In the genomic region with DNA sequence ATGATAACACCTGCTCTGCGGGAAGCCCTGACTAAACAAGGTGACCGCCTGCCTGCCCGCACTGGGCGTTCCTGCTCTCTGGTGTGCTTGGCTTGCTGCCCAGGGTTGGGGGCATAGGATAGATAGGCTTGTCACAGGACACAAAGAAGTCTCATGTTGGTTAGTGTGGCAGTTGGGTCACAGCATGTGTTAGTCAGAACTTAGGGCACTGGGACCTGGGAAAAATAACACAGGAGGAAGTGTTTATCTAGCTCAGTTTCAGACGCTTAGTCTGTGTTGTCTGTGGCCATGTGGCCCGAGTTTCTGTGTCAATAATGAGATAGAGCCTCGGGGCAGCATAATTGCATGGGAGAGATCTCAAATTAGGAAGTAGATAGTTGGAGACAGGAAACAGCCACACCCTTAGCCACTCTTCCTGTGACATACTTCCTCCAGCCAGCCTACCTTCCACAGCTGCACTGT, we compare ENCODE assay signal across 24 mouse cellular contexts. TPM values are rescaled to one million over a fixed set of nuclear protein-coding genes. Genes with fewer than 3 reads are reported as not detected.
DNase-seq lines count a peak whose midpoint lies in the region; ATAC-seq and TF ChIP-seq lines count a peak whose summit lies in the region.
"Had no signal": no experiment of that assay in that cellular context is flagged by ENCODE, and none has a peak within 500 bp of the region (broad histone marks: within the 10 kb centered on the region; RNA-seq: fewer than 3 reads in every experiment).

No protein-coding gene starts in this region.

- H3K36me3 ChIP-seq in liver, adult 2 months (ENCODE audit: control insufficient read depth, insufficient read depth, low read length), result peaks cover 20% of the 10 kb centered on the region
- H3K36me3 ChIP-seq in liver, embryonic 12.5 days, result peaks cover 95% of the 10 kb centered on the region

- H3K4me2 ChIP-seq in liver, embryonic 12.5 days, result no peak overlapping the region
- H3K4me2 ChIP-seq: forebrain, embryonic 15.5 days; hindbrain, embryonic 13.5 days; kidney, embryonic 15.5 days had no signal

- H3K79me2 ChIP-seq in liver, adult 2 months (ENCODE audit: control insufficient read depth, insufficient read depth, low read length), result no peaks in the 10 kb centered on the region

- WGBS in liver, adult 2 months, result 80% methylated on average over 7 of the region's 7 CpGs
- 51% methylated on average over 7 of the region's 7 CpGs for WGBS in liver, embryonic 12.5 days (ENCODE audit: insufficient replicate concordance)

- no peaks in the 10 kb centered on the region for H3K4me1 ChIP-seq in liver, adult 2 months (ENCODE audit: control insufficient read depth, insufficient read depth, low read length)
- no peaks in the 10 kb centered on the region for H3K4me1 ChIP-seq in liver, embryonic 12.5 days
- H3K4me1 ChIP-seq: embryonic facial prominence, embryonic 10.5 days; forebrain, embryonic 15.5 days; hindbrain, embryonic 13.5 days; kidney, embryonic 15.5 days had no signal

- intact Hi-C loops in heart, postnatal 10 days (cut with DNase I), result loop anchor here (10.0 kb wide), 1 partner anchor 1157 kb away; no protein-coding TSS in a partner anchor

- TF ChIP-seq CTCF in liver, adult 2 months (IDR thresholded peaks at IDR 0.05; ENCODE audit: low read depth, low read length), result no peak

- no peak overlapping the region for H3K9ac ChIP-seq in liver, adult 2 months (ENCODE audit: low read depth, low read length)
- H3K9ac ChIP-seq in liver, embryonic 12.5 days, result no peak overlapping the region
- H3K9ac ChIP-seq: forebrain, embryonic 15.5 days; hindbrain, embryonic 13.5 days; kidney, embryonic 15.5 days had no signal

- no peak overlapping the region for H3K4me3 ChIP-seq in liver, adult 2 months (ENCODE audit: insufficient read depth, low read depth, low read length)
- H3K4me3 ChIP-seq in liver, embryonic 12.5 days, result no peak overlapping the region
- H3K4me3 ChIP-seq: embryonic facial prominence, embryonic 10.5 days; erythroblast, embryonic 14.5 days; forebrain, embryonic 15.5 days; hindbrain, embryonic 13.5 days; kidney, embryonic 15.5 days; layer of hippocampus, adult 2 months had no signal

- H3K27me3 ChIP-seq in liver, adult 2 months (ENCODE audit: control insufficient read depth, insufficient read depth, low read length), result no peaks in the 10 kb centered on the region
- H3K27me3 ChIP-seq in liver, embryonic 12.5 days (replicated peaks), result no peaks in the 10 kb centered on the region
- H3K27me3 ChIP-seq: CH12.LX; forebrain, embryonic 15.5 days; hindbrain, embryonic 13.5 days; kidney, embryonic 15.5 days had no signal

- H3K27ac ChIP-seq in liver, adult 2 months (replicated peaks; ENCODE audit: insufficient read depth, low read depth, low read length), result 0 out of 2 replicates have a peak overlapping the region, but pooled peaks have one; percentile 4
- no peak overlapping the region for H3K27ac ChIP-seq in liver, embryonic 12.5 days
- H3K27ac ChIP-seq: embryonic facial prominence, embryonic 10.5 days; forebrain, embryonic 15.5 days; hindbrain, embryonic 13.5 days; kidney, embryonic 15.5 days; layer of hippocampus, adult 2 months had no signal

- no peak for ATAC-seq in liver, embryonic 12.5 days
- peak; percentile 84 for ATAC-seq in common myeloid progenitor, adult 5-6 weeks (replicated peaks; ENCODE audit: low read depth, poor library complexity, severe bottlenecking)
- peak; percentile 68 for ATAC-seq in monocyte, adult 5-6 weeks (replicated peaks; ENCODE audit: insufficient number of reproducible peaks, low FRiP score, low TSS enrichment, poor library complexity, severe bottlenecking)
- ATAC-seq: forebrain, embryonic 15.5 days had no signal

- 0 out of 2 replicates have a peak, but pooled peaks cover under 1% of the 10 kb centered on the region for H3K9me3 ChIP-seq in liver, embryonic 12.5 days (replicated peaks)
- H3K9me3 ChIP-seq: forebrain, embryonic 15.5 days; hindbrain, embryonic 13.5 days; kidney, embryonic 15.5 days had no signal

- peak; percentile 93 for DNase-seq in heart, adult 11 months
- no peak for DNase-seq in heart, postnatal 10 days
- DNase-seq in liver, adult 2 months (ENCODE audit: extremely low read depth, low read depth, low spot score), result no peak
- no peak for DNase-seq in kidney, postnatal 36 days
- DNase-seq in cerebellum, adult 9-11 months, result no peak
- DNase-seq: adrenal gland, postnatal 10 days; cerebellum, postnatal 10 days; gastrocnemius, postnatal 36 days; left cerebral cortex, postnatal 4 days; lung, adult 18-20 months; midbrain, embryonic 14.5 days; retina, postnatal 1 day; right cerebral cortex, postnatal 4 days; thymus, postnatal 4 days had no signal

- no peak for TF ChIP-seq POLR2A in liver, adult 2 months (IDR thresholded peaks at IDR 0.05; ENCODE audit: extremely low read depth, insufficient read depth, low read length)

RNA-seq across cellular contexts. Expression of gene Tyw1, which starts 22.6 kb away (rescaled TPM):
- total RNA-seq in heart, postnatal 10 days (2021), result 1 to 10 TPM; 9.4 to 9.5 TPM
- total RNA-seq in liver, adult 2 months (2014; rRNA removed), result 12.8 and 13.3 TPM in 2 replicates
- polyA plus RNA-seq in liver, adult 2 months (2012; rRNA removed), result 6.8 and 8.0 TPM in 2 replicates
- polyA plus RNA-seq in liver, embryonic 12.5 days (2016; fragmentation: Nextera tagmentation; extraction: Ambion mirVana), result 21.2 and 21.6 TPM in 2 replicates
- 35.8 and 43.0 TPM in 2 replicates for total RNA-seq in common myeloid progenitor, adult 5-6 weeks (2017)
- 16.3 to 34.8 TPM (median 16.7 TPM) in 3 replicates for total RNA-seq in monocyte, adult 5-6 weeks (2017)

RNA-seq across cellular contexts. Expression of gene Sbds, which starts 22.7 kb away (rescaled TPM):
- total RNA-seq in heart, postnatal 10 days (2021), result 10 to 100 TPM; 44.3 to 46.8 TPM
- total RNA-seq in liver, adult 2 months (2014; rRNA removed), result 36.9 and 42.5 TPM in 2 replicates
- 25.9 and 29.4 TPM in 2 replicates for polyA plus RNA-seq in liver, adult 2 months (2012; rRNA removed)
- polyA plus RNA-seq in liver, embryonic 12.5 days (2016; fragmentation: Nextera tagmentation; extraction: Ambion mirVana), result 64.5 and 68.1 TPM in 2 replicates
- 107 and 134 TPM in 2 replicates for total RNA-seq in common myeloid progenitor, adult 5-6 weeks (2017)
- 123 to 159 TPM (median 156 TPM) in 3 replicates for total RNA-seq in monocyte, adult 5-6 weeks (2017)
